ENCODE assay signal across 19 mouse cellular contexts in the genomic region with DNA sequence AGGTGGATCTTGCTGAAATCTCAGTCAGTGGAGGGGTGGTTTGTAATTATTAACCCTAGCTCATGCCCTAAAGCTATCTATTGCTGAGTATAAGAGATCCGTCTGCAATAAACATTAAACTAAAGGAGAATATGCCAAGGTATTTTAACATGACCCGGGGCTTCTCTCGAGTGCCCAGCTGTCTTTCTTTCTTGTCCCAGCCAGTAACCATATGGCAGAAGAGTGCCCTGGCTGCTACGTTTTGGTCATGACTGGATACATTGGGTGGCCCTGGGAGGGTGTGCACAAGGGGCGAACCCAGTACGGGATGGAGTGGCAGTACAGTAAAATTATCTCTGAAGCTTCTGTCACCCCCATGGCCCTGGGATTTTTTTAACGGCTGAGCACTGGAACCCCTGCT.
DNase-seq lines count a peak whose midpoint lies in the region; ATAC-seq and TF ChIP-seq lines count a peak whose summit lies in the region.
"Had no signal": no experiment of that assay in that cellular context is flagged by ENCODE, and none has a peak within 500 bp of the region (broad histone marks: within the 10 kb centered on the region; RNA-seq: fewer than 3 reads in every experiment).

No protein-coding gene starts in this region.

- TF ChIP-seq CTCF in forebrain, postnatal 0 days (IDR thresholded peaks at IDR 0.05; ENCODE audit: low read depth): no peak
- no peak for TF ChIP-seq CTCF in intestine, postnatal 0 days (IDR thresholded peaks at IDR 0.05; ENCODE audit: low read depth)

- no peak overlapping the region for H3K4me2 ChIP-seq in forebrain, embryonic 14.5 days (ENCODE audit: low read length)
- H3K4me2 ChIP-seq in forebrain, postnatal 0 days (ENCODE audit: low read depth): no peak overlapping the region
- no peak overlapping the region for H3K4me2 ChIP-seq in intestine, embryonic 15.5 days (replicated peaks)
- H3K4me2 ChIP-seq in intestine, postnatal 0 days (replicated peaks; ENCODE audit: low read depth): no peak overlapping the region; the same call in 1 of the 2 replicates
- H3K4me2 ChIP-seq in kidney, embryonic 16.5 days (replicated peaks; ENCODE audit: low read depth, low read length): no peak overlapping the region
- no peak overlapping the region for H3K4me2 ChIP-seq in intestine, embryonic 16.5 days (ENCODE audit: low read depth, low read length)
- H3K4me2 ChIP-seq: embryonic facial prominence, embryonic 12.5 days; forebrain, embryonic 12.5 days had no signal

- peak overlapping the region; percentile 6; the same call in 1 of the 2 replicates for H3K27ac ChIP-seq in forebrain, embryonic 14.5 days (ENCODE audit: low read depth, low read length)
- H3K27ac ChIP-seq in forebrain, postnatal 0 days (ENCODE audit: low read depth, low read length): no peak overlapping the region
- 0 out of 2 replicates have a peak overlapping the region, but pooled peaks have one; percentile 27 for H3K27ac ChIP-seq in intestine, embryonic 15.5 days
- H3K27ac ChIP-seq in intestine, postnatal 0 days (ENCODE audit: low read depth, low read length): no peak overlapping the region
- no peak overlapping the region for H3K27ac ChIP-seq in kidney, embryonic 16.5 days (ENCODE audit: low read length)
- H3K27ac ChIP-seq in intestine, embryonic 16.5 days (ENCODE audit: low read length): peak overlapping the region; percentile 46; the same call in 1 of the 2 replicates
- H3K27ac ChIP-seq: embryonic facial prominence, embryonic 10.5 days; embryonic facial prominence, embryonic 12.5 days; forebrain, embryonic 12.5 days had no signal

- H3K36me3 ChIP-seq in forebrain, embryonic 14.5 days (ENCODE audit: control insufficient read depth, insufficient read depth, low read length): no peaks in the 10 kb centered on the region
- no peaks in the 10 kb centered on the region for H3K36me3 ChIP-seq in forebrain, postnatal 0 days (ENCODE audit: insufficient read depth)
- no peaks in the 10 kb centered on the region for H3K36me3 ChIP-seq in intestine, embryonic 15.5 days
- H3K36me3 ChIP-seq in intestine, postnatal 0 days (ENCODE audit: control insufficient read depth, insufficient read depth): no peaks in the 10 kb centered on the region
- H3K36me3 ChIP-seq in kidney, embryonic 16.5 days (ENCODE audit: insufficient read depth, low read length): no peaks in the 10 kb centered on the region
- no peaks in the 10 kb centered on the region for H3K36me3 ChIP-seq in intestine, embryonic 16.5 days (ENCODE audit: control insufficient read depth, insufficient read depth, low read length)
- H3K36me3 ChIP-seq: embryonic facial prominence, embryonic 10.5 days; embryonic facial prominence, embryonic 12.5 days; forebrain, embryonic 12.5 days had no signal

- no peak overlapping the region for H3K4me3 ChIP-seq in forebrain, embryonic 14.5 days (ENCODE audit: low read depth, low read length)
- no peak overlapping the region for H3K4me3 ChIP-seq in forebrain, postnatal 0 days (ENCODE audit: low read depth, low read length)
- no peak overlapping the region for H3K4me3 ChIP-seq in intestine, embryonic 15.5 days (replicated peaks)
- no peak overlapping the region for H3K4me3 ChIP-seq in intestine, postnatal 0 days (ENCODE audit: low read depth, low read length)
- no peak overlapping the region for H3K4me3 ChIP-seq in kidney, embryonic 16.5 days (ENCODE audit: low read length)
- no peak overlapping the region for H3K4me3 ChIP-seq in intestine, embryonic 16.5 days (ENCODE audit: low read length)
- H3K4me3 ChIP-seq: embryonic facial prominence, embryonic 10.5 days; embryonic facial prominence, embryonic 12.5 days; forebrain, embryonic 12.5 days had no signal

- peaks cover 16% of the 10 kb centered on the region for H3K4me1 ChIP-seq in forebrain, embryonic 14.5 days (ENCODE audit: control insufficient read depth, insufficient read depth, low read length)
- no peaks in the 10 kb centered on the region for H3K4me1 ChIP-seq in forebrain, postnatal 0 days (ENCODE audit: insufficient read depth)
- peaks cover 6% of the 10 kb centered on the region; the same call in 1 of the 2 replicates for H3K4me1 ChIP-seq in intestine, embryonic 15.5 days (replicated peaks)
- H3K4me1 ChIP-seq in intestine, postnatal 0 days (replicated peaks; ENCODE audit: control insufficient read depth, insufficient read depth, low read length): peaks cover 7% of the 10 kb centered on the region
- H3K4me1 ChIP-seq in kidney, embryonic 16.5 days (ENCODE audit: insufficient read depth, low read length): peaks cover 18% of the 10 kb centered on the region
- peaks cover 15% of the 10 kb centered on the region; the same call in 1 of the 2 replicates for H3K4me1 ChIP-seq in intestine, embryonic 16.5 days (ENCODE audit: control insufficient read depth, insufficient read depth, low read length)

- ATAC-seq in forebrain, embryonic 14.5 days: no peak
- no peak for ATAC-seq in forebrain, postnatal 0 days
- ATAC-seq in intestine, embryonic 15.5 days: no peak
- no peak for ATAC-seq in intestine, postnatal 0 days
- no peak for ATAC-seq in kidney, embryonic 16.5 days (ENCODE audit: low FRiP score, low TSS enrichment)
- ATAC-seq in intestine, embryonic 16.5 days: no peak
- ATAC-seq: forebrain, embryonic 16.5 days had no signal

- no peaks in the 10 kb centered on the region for H3K9me3 ChIP-seq in forebrain, embryonic 14.5 days (replicated peaks; ENCODE audit: control insufficient read depth, low read length)
- H3K9me3 ChIP-seq in forebrain, postnatal 0 days (ENCODE audit: low read length): no peaks in the 10 kb centered on the region
- no peaks in the 10 kb centered on the region for H3K9me3 ChIP-seq in intestine, embryonic 15.5 days
- no peaks in the 10 kb centered on the region for H3K9me3 ChIP-seq in intestine, postnatal 0 days (ENCODE audit: control insufficient read depth)
- no peaks in the 10 kb centered on the region for H3K9me3 ChIP-seq in kidney, embryonic 16.5 days (ENCODE audit: low read length)
- H3K9me3 ChIP-seq in intestine, embryonic 16.5 days (ENCODE audit: control insufficient read depth, low read length): no peaks in the 10 kb centered on the region
- H3K9me3 ChIP-seq: embryonic facial prominence, embryonic 10.5 days; embryonic facial prominence, embryonic 12.5 days; forebrain, embryonic 12.5 days had no signal

- peak; percentile 50 for DNase-seq in forebrain, embryonic 14.5 days (ENCODE audit: low spot score)
- no peak for DNase-seq in forebrain, postnatal 0 days
- peak; percentile 10 for DNase-seq in kidney, postnatal 14 days
- DNase-seq in layer of hippocampus, postnatal 36 days: no peak
- DNase-seq: adrenal gland, adult 2 months; adrenal gland, postnatal 10 days; adrenal gland, postnatal 25 days; cerebellum, adult 11-12 months; cerebellum, adult 2 months; cerebellum, adult 9-10 months; cerebellum, postnatal 25 days had no signal

- H3K27me3 ChIP-seq in forebrain, embryonic 14.5 days (replicated peaks; ENCODE audit: control insufficient read depth, insufficient read depth, low read length): no peaks in the 10 kb centered on the region
- no peaks in the 10 kb centered on the region for H3K27me3 ChIP-seq in forebrain, postnatal 0 days (ENCODE audit: insufficient read depth, low read length)
- H3K27me3 ChIP-seq in intestine, embryonic 15.5 days (replicated peaks): no peaks in the 10 kb centered on the region
- no peaks in the 10 kb centered on the region for H3K27me3 ChIP-seq in intestine, postnatal 0 days (replicated peaks; ENCODE audit: control insufficient read depth, insufficient read depth, low read length)
- H3K27me3 ChIP-seq in kidney, embryonic 16.5 days (ENCODE audit: insufficient read depth, low read length): no peaks in the 10 kb centered on the region
- H3K27me3 ChIP-seq in intestine, embryonic 16.5 days (replicated peaks; ENCODE audit: control insufficient read depth, insufficient read depth, low read length): no peaks in the 10 kb centered on the region
- H3K27me3 ChIP-seq: embryonic facial prominence, embryonic 12.5 days; forebrain, embryonic 12.5 days had no signal

- WGBS in forebrain, embryonic 14.5 days: 55% methylated on average over 7 of the region's 7 CpGs
- 53% methylated on average over 7 of the region's 7 CpGs for WGBS in forebrain, postnatal 0 days
- 51% methylated on average over 7 of the region's 7 CpGs for WGBS in intestine, embryonic 15.5 days
- WGBS in intestine, postnatal 0 days: 27% methylated on average over 7 of the region's 7 CpGs
- 57% methylated on average over 7 of the region's 7 CpGs for WGBS in kidney, embryonic 16.5 days
- WGBS in intestine, embryonic 16.5 days: 62% methylated on average over 7 of the region's 7 CpGs

- no peak overlapping the region for H3K9ac ChIP-seq in forebrain, embryonic 14.5 days (ENCODE audit: low read length)
- no peak overlapping the region for H3K9ac ChIP-seq in forebrain, postnatal 0 days
- no peak overlapping the region for H3K9ac ChIP-seq in intestine, embryonic 15.5 days
- no peak overlapping the region for H3K9ac ChIP-seq in intestine, postnatal 0 days (ENCODE audit: low read depth, low read length)
- H3K9ac ChIP-seq in kidney, embryonic 16.5 days (replicated peaks; ENCODE audit: low read length): no peak overlapping the region
- no peak overlapping the region for H3K9ac ChIP-seq in intestine, embryonic 16.5 days (ENCODE audit: low read depth, low read length)
- H3K9ac ChIP-seq: embryonic facial prominence, embryonic 12.5 days; forebrain, embryonic 12.5 days had no signal

Comparison
In these comparisons a context has a peak if more than half of its experiments do, and no peak if none do; other contexts are left out.
1. DNase-seq: peak in forebrain, embryonic 14.5 days (single experiment) and kidney, postnatal 14 days (single experiment); none in forebrain, postnatal 0 days (single experiment) and layer of hippocampus, postnatal 36 days (0 of 2).
2. H3K27ac ChIP-seq: peak in forebrain, embryonic 14.5 days (single experiment), intestine, embryonic 15.5 days (single experiment) and intestine, embryonic 16.5 days (single experiment); none in forebrain, postnatal 0 days (single experiment), intestine, postnatal 0 days (single experiment) and kidney, embryonic 16.5 days (single experiment).